Mouse (Mus musculus) erythroblast, embryonic 14.5 days (primary cell): ENCODE measurements around the gene Fam78a.

Experiments used
- GATA1 ChIP-seq: IDR thresholded peaks from 2 replicates; pipeline ENCODE4 v1.6.1; 2012; ENCODE audit warnings: low read length, inconsistent platforms, mixed read lengths
- TAL1 ChIP-seq: IDR thresholded peaks from 3 replicates; pipeline ENCODE4 v1.6.1; 2012; ENCODE audit warnings: low read length, inconsistent platforms, mixed read lengths

DNA sequence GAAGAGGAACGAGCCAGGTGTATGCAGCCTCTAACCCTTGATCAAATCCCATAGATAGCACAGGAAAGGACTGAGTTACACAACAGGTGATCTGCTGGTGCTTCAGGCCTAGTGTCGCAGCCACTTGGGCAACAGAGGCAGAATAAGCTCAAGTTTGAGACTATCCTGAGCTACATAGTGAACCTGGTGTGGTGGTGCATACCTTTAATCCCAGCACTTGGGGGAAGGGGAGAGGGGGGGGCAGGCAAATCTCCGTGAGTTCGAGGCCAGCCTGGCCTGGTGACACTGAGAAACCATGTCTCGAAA, 43.8 kb upstream of the Fam78a start:
- TF ChIP-seq GATA1 (no peak), TAL1 (no peak)
